Mouse (Mus musculus) monocyte, adult 5-6 weeks (primary cell): ENCODE measurements around the gene Cnot9. TPM values are rescaled to one million over a fixed set of nuclear protein-coding genes. Genes with fewer than 3 reads are reported as not detected.
"Not testable (repeated sequence)": the region's sequence is repeated elsewhere in the genome, so short reads cannot be mapped to it uniquely, and the experiment has no call there.

Experiments used
- ATAC-seq: fragments of 153-309, 156-312 bp; replicated peaks from 2 replicates; pipeline ENCODE4 v1.8.0; 2017; ENCODE audit warnings: mild to moderate bottlenecking; ENCODE audit not compliant: low TSS enrichment, insufficient number of reproducible peaks, severe bottlenecking, poor library complexity, low FRiP score
- total RNA-seq: library from RNA; stranded (forward); fragments of 200-1000, 200-491, 200-594 nt; gene quantifications from 3 replicates; pipeline ENCODE4 v1.2.3, GENCODE M21; 2017

Gene Cnot9
- 7.8 to 24.2 TPM (median 13.9 TPM) in 3 replicates for total RNA-seq

- peak; percentile 95 for ATAC-seq
Observed at GRCm38 (mm10) chr1:74505721-74506464, at the start of gene Cnot9. Gene Cnot9 (plus strand): TSS chr1:74506058.

GRCm38 (mm10) chr1:74460273-74460672 lies 45.6 kb upstream of the Cnot9 start:
- no peak for ATAC-seq

GRCm38 (mm10) chr1:74485792-74486191 lies 20.1 kb upstream of the Cnot9 start:
- ATAC-seq: no peak

GRCm38 (mm10) chr1:74501106-74501505 lies 4.8 kb upstream of the Cnot9 start:
- no peak for ATAC-seq

- peak; percentile 3; the same call in 1 of the 2 replicates for ATAC-seq
Observed at GRCm38 (mm10) chr1:74505393-74505720, 501 bp upstream of the Cnot9 start.

GRCm38 (mm10) chr1:74506471-74506881 lies 618 bp downstream of the Cnot9 start:
- no peak for ATAC-seq

GRCm38 (mm10) chr1:74507780-74508179 lies 1.9 kb downstream of the Cnot9 start:
- no peak for ATAC-seq

- ATAC-seq: no peak
Observed at GRCm38 (mm10) chr1:74511306-74511705, 5.4 kb downstream of the Cnot9 start.

GRCm38 (mm10) chr1:74512999-74513398 lies 7.1 kb downstream of the Cnot9 start:
- not testable (repeated sequence) for ATAC-seq

- no peak for ATAC-seq
Observed at GRCm38 (mm10) chr1:74519875-74520274, 14.0 kb downstream of the Cnot9 start.

GRCm38 (mm10) chr1:74524746-74525145 lies 18.9 kb downstream of the Cnot9 start:
- no peak for ATAC-seq

- no peak for ATAC-seq
Observed at GRCm38 (mm10) chr1:74528589-74528988, 22.7 kb downstream of the Cnot9 start.

GRCm38 (mm10) chr1:74538650-74539049 lies 32.8 kb downstream of the Cnot9 start:
- no peak for ATAC-seq

- no peak for ATAC-seq
Observed at GRCm38 (mm10) chr1:74542451-74542961, 36.6 kb downstream of the Cnot9 start, which contains the start of gene Plcd4. Gene Plcd4 (plus strand): TSS chr1:74542888.

GRCm38 (mm10) chr1:74544184-74544583 lies 38.3 kb downstream of the Cnot9 start, which contains the start of gene Usp37:
Gene Usp37 (minus strand): TSS chr1:74544284.
- ATAC-seq: no peak

GRCm38 (mm10) chr1:74559061-74559460 lies 53.2 kb downstream of the Cnot9 start:
- ATAC-seq: peak; percentile 56

- no peak for ATAC-seq
Observed at GRCm38 (mm10) chr1:74565834-74566233, 60.0 kb downstream of the Cnot9 start.

GRCm38 (mm10) chr1:74569739-74570719 lies 64.2 kb downstream of the Cnot9 start:
- ATAC-seq: no peak
